Mouse (Mus musculus): ENCODE data around the gene Poc1b.

GRCm38 (mm10) chr10:99204553-99204952 lies 97.7 kb downstream of the Poc1b start:
- TF ChIP-seq CTCF (IDR thresholded peaks at IDR 0.05) = no peak
- no peak for TF ChIP-seq EP300 (IDR thresholded peaks at IDR 0.05)
